Mouse (Mus musculus) kidney, adult 11 months (tissue): ENCODE results near the gene Pcx.

Experiments
- DNase-seq: peaks from one replicate; pipeline ENCODE4 v3.0.0; 2022

Pcx gene

DNA sequence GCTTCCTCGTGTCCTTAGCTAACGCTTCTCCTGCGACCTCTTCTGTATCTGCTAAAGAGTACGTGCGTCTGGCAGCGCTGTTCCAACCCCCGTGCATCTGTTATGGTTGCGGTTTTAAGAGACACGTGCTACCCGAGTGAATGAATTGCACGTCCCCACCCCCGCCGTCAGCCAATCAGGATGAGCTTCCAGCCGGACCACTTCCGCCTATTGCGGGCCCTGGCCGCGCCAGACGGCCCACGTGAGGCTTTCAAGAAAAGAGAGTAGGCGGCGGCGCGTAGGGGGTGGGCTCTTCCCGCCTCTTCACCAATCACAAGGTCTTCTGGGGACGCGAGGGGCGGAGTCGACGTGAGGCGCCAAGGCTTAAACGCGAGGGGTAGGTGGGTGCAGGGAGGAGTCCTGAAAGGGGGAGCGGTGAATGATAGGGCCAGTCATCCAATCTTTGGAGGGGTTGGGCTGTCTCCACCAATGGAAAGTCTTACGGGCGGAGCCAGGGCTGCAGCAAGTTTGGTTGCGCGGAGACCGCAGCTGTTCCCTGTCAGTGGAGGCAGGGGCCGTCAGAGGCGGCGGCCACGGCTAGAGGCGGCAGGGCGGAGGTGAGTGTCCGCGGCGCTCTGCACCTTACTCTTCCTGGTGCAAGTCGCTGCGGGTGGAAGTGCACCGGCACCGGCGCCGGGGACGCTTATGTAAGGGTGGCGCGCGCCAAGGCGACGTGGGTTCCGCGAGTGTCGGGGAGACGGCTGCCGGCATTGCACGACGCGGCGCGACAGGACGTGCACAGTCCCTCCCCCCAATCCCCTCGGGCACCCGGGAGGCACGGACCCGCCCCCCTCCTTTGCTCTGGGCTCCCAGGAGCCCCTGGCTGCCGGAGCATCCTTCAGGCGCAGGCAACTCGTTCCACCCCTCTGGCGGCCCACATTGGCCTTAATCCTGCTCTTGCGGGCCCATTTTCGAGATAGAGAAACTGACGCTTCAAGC is at the start of gene Pcx:
Gene Pcx, plus strand, starts transcription at position 487 of the 978 bp plus-strand sequence.
- DNase-seq = peak; percentile 100

DNA sequence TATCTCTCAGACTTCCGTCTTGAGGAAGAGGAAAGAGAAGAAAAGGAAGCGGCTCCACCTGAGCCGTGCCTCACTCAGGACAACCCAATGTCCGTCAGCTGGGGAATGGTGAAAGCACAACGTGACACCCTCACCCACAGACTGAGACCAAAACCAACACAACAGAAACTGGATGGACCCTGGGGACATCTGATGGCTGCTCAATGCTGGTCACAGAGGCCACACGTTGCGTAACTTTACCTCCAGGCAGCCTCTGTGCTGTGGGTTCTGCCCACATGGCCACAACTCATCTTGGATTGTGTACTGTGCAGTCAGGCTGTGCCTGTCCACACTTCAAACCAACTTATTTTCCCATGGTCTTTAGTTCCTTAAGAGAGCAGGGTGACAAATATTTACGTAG is 48.3 kb upstream of the Pcx start:
- DNase-seq = no peak

DNA sequence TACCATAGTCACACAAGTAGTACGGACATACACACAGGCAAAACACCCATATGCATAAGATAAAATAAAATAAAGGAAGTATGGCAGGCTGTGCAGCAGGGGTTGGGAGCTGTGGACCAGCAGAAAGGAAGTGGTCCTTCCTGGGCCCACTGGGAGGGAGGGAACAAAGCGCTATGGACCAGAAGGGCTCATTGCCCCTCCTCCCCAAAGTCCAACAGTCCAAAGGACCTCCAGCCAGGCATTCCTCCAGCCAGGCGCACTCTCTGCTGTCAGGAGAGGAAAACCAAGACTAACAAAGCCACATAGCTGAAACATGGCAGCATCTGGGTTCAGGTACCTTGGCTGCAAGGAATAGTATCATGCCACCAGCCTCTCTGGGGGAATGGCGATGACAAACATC is 45.6 kb upstream of the Pcx start:
- no peak for DNase-seq

DNA sequence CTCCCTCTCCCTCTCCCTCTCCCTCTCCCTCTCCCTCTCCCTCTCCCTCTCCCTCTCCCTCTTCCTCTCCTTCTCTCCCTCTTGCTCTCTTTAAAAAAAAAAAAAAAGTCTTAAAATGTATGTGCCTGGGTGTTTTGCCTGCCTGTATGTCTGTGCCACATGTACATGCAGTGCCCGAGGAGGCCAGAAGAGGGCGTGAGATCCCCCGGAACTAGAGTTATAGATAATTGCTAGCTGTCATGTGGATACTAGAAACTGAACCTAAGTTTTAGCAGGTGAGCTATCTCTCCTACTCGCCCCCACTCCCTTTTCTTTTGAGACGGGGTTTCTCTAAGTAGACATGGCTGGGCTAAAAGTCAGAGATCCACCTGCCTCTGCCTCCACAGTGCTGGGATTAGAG is 41.9 kb upstream of the Pcx start:
- DNase-seq = peak; percentile 19

DNA sequence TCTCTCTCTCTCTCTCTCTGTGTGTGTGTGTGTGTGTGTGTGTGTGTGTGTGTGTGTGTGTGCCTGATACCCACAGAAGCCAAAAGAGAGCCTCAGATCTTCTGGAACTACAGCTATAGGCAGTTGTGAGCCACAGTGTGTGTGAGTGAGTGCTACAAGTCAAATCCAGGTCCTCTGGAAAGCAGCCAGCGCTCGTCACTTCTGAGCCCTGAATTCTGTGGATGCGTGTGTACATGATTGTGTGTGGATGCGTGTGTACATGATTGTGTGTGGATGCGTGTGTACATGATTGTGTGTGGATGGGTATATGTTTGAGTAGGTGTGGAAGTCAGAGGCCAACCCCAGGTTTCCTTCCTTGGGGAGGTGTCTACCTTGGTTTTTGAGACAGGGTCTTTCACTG is 36.7 kb upstream of the Pcx start:
- no peak for DNase-seq

DNA sequence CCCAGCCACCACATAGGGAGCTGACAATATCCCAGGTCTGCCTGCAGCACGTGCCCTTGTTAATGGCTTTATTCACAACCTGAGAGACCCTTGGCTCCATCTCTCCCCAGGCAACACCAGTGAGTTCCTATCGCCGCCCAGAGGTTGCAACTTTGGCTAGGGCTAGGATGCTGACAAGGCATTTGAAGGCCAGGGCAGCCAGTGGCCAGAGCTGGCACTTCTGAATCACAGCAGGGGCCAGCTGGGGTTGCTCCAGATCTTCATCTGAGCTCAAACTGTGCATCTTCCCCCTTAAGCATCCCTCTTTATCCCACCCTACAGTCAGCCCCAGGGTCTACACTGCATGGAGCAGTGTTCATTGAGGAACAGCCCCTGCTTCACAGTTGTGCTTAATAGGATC is 35.5 kb upstream of the Pcx start:
- no peak for DNase-seq

DNA sequence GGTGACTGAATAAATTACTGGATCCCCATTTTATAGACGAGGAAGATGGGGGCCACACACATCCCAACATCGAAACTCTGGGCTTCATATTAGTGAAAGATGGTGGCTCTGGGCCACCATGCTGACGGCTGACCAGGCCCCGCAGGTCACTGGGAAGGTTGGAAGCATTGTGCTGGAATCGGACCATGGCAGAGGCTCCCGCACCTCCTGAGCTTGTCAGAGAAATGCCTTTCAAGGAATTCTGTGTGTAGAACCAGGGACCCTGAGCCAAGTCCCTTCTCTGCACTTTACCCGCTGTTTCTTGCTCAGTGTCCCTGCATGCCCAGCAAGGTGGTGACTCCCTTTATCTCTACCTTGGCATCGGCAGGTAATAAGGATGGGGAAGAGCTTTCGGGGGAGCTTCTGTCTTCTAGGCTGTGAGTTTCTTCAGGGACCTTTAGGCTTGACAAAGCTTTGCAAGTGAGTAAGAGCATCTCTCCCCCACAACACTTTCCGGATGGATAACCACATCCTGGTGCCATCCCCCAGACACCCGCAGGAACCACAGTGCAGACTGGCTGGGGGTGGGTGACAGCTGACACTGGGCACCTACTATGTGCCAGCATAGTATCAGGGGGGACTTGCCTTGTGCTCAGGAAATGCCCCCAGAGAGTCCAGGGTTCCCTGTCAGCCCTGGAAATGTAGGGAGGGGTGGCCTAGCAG is 34.9 kb upstream of the Pcx start:
- no peak for DNase-seq

DNA sequence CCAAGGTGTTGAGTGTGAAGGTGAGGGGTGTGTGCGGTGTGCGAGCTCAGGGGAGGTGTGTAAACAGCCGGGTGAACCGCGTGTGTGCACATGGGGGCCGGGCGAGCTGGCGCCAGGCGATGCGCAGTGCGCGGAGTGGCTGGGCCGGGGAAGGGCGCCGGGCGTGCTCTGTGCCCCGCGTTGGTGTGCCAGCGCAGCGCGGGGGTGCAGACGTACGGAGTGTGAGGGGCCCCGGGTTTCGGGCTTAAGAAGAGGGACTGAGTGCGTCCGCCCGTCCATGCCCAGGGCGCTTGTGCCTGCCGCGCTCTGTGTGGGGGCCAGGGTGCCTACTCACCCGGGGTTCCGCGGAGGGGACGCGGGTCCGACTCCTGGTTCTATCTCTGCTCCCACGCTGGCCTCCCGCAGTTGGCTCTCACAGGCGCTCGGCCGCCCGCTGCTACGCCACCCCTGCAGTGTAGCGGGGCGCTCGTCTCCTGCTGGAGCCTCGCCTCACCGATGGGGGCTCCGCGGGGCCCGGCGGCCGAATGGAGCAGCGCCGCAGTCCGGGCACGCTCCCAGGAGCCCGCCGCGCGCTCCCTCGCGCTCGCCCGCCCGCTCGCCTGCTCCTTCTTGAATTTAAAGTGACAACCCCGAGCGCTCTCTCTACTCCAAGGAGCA is 33.5 kb upstream of the Pcx start:
- DNase-seq = no peak

DNA sequence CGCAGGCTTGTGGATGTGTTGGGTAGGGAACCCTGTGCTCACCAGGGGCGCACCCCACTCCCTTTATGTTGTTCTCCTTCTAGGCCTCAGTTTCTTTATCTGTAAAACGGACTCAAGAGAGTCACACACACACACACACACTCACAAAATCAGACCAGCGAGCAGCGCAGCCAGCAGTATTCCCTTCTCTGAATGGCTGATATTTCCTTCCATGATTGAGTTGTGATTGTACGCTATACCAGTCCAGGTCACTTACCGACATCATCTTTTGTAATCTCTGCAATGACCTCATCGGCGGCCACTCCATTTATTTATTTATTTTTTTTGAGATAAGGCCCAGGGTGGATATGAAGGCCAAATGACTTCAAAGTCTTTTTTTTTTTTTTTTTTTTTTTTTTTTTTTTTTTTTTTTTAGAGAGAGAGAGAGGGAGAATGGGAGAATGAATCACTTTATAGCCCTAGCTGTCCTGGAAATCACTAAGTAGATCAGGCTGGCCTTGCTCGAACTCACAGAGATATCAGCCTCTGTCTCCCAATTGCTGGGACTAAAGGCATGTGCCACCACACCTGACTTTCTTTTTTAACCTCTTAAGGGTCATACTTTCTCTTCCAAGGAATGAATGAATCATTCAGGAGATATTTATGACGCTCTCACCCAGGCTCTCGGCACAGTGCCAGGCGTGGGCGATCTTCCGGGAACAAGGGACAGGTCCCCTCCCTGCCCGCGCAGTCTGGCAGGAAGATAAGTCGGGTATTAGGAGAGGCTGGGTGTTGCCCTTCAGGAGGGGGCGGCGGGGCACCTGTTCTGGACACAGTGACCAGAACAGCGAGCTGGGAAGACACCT is 32.7 kb upstream of the Pcx start, which contains the start of gene Syt12:
Gene Syt12, minus strand, starts transcription at position 103 of the 845 bp plus-strand sequence.
- no peak for DNase-seq

DNA sequence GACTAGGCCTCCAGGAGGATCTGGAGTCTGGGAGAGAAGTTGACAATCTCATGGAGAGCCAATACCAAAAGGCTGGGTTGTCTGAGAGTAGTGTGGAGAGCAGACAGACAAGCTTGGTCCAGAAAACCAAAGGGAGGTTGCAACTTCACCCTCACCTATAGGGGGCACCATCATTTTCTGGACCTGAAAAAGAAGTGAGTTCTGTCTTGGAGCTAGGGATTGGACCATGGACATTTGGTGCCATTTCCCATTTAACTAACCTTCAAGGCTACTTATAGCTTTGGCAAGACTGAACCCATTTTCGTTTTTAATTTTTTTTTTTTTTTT is 32.1 kb upstream of the Pcx start:
- DNase-seq = no peak

DNA sequence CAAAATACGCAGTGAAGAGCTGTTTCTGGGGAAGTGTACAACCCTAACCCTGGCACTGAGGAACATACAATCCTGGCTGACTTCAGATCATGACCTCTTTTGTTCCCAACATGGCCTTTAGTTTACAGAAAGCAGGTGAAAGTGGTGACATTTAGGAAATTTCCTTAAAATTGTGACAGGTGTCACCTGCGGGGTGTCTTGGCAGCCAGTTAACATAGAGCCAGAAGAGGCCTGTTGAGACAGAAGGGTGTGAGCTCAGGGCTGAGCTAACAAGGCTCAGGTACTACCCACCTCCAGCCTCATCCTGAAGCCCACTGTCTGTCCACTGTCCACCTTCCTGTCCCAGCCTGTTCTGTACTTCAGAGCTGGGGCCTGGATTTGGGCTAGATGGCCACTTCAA is 30.2 kb upstream of the Pcx start:
- no peak for DNase-seq

DNA sequence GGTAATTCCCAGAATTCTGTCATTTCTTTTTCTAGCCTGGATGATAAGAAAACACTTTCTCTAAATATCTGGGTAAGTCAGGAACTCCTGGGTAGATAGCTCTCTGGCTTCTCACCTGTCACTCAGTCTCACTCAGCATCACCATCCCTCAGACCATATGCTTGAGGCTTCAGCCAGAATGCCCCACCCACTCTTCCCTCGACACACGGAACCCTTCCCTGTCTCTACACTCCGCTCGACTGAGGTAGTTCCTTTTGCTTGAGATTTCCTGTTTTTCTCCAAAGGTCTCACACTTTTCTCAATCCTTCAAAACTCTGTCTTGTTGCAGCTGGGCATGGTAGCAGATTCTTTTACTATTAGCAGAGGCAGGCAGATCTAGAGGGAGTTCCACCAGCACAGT is 28.9 kb upstream of the Pcx start:
- DNase-seq = no peak

DNA sequence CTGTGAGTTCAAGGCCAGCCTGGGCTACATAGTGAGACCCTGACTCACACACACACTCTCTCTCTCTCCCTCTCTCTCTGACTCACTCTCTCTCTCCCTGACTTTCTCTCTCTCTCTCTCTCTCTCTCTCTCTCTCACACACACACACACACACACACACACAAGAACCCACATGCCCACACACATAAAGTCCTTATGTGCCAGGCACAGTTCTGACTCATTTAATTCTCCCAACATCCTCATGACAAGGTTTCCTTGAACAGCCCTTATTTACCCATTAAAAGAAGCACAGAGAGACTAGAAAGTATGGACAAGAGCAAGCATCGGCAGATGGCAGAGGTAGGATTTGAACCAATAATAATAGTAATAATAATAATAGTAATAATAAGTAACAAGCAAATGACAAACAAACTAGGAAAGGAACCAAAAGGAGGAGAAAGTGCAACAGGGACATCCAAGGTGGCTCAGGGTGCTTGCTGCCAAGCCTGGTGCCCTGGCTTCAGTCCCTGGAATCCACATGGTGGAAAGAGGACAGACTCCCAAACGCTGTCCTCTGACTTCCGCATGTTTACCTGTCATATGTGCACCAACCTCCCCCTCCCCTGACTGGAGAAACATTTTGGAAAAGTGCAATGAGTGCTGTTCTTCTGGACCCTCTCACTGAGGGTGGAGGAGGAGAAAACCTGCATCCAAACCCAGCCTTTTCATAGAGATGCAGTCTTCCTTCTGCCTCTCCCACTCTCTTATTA is 28.0 kb upstream of the Pcx start:
- no peak for DNase-seq

DNA sequence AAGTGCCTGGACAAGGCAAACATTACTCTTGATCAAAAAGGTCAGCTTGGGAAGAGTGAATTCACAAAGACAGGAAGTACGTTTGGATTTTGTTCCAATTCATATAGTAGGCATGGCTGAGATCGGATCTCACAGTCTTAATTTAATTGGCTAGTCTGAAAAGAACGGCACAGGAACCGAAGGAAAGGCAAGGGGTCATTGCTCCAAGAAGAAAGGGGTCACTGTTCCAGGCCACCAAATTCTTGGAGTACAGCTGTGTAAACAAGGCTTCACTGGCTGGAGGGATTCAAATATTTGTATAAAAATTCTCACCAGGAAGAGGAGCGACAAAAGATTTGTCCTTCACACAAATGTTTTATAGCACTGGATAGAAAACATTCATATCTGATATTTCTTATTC is 25.3 kb upstream of the Pcx start:
- no peak for DNase-seq

DNA sequence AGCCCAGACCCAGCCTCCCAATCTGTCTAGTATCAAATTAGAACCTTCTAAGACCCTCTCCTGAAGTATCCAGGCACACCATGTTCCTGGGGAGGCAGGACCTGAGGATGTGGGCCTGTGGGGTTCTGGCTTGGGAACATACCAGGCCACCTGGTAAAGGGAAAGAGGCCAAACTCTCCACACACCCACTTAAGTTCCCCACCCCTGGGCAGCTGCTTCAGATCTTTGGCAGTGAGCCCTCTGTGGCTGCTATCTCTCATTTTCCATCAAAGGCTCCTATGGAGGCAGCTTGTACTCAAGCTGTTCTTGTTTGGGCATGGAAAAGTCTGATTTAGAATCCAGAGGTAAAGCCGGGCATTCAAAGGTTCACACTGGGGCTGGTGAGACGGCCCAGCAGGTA is 22.4 kb upstream of the Pcx start:
- DNase-seq = no peak

DNA sequence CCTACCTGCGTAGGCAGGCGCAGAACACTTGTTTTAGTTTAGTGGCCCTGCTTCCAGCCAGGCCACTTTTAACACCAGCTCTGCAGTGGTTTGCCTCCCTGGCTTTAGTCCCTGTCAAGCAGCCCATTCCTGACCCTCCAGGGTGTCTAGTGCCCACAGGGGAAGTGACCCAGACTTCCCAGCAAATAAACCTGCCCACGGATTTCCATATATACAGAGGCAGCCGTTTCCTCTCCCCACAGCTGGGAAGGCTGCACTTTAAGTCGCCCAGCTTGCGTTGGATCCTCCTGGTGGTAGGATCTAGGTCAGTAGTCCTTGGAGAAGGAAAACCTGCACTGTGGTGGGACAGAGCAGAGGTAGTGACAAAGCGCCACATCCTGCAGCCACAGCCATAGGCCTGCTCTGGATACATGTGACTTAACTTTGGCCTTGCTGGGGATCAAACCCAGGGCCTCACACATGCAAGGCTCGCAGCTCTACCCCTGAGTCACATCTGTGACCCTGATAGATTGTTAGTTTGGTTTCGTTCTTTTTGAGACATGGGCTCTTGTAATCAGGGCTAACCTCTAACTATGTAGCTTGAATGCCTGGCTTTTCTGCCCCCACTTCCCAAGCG is 19.1 kb upstream of the Pcx start:
- no peak for DNase-seq

DNA sequence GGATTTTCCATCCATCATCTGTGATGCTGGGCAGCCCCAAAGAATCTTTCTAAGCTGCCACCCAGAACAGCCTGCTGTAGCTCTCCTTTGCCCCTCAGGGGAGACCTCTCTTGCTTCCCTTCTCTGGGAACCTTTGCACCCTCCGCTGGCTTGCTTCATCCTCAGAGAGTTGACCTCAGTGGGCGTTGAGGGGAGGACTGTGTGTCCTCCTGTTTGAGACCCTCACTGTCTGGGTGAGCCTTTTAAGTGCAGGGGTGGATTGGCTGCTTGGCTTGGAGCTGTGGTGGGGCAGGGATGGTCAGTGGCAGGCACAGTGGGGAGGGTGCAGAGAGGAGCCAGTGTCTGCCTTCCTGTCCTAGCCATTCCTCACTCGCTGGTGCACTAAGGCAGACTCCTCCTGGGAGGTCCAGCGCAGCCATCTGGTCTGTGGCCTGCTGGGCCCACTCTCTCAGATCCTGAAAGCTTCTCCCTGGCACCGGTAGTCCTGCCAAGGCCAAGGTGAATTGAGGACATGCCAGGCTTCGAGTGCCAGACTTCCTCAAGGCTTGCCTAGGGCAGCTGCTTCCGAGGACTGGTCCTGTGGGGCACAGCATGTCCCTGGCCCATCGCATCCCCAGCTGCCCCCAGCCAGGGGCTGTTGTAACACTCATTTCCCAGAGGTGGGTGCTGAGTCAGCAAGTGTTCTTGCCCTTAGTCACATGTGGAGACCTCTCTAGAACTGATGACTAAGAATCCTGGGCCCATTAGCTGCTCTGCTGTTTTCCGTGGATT is 17.6 kb upstream of the Pcx start:
- peak; percentile 89 for DNase-seq

DNA sequence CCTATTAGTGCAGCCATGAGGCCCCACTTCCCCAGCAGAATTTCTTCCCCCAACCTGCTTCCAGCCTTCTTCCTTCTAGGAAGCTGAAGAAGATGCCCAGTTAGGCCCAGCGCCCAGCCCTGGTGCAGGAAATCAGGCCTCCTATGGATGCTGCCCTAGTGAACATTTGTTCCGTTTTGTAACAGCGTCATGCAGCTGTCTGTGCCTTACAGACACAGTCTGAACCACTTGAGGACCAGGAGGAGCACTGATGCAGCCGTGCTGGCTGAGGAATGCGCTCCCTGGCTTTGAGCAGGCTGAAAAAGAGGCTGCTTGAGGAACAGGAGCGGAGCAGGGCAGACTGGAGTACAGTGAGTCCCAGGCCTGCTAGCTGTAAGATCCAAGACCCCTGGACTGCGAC is 15.6 kb upstream of the Pcx start:
- no peak for DNase-seq

DNA sequence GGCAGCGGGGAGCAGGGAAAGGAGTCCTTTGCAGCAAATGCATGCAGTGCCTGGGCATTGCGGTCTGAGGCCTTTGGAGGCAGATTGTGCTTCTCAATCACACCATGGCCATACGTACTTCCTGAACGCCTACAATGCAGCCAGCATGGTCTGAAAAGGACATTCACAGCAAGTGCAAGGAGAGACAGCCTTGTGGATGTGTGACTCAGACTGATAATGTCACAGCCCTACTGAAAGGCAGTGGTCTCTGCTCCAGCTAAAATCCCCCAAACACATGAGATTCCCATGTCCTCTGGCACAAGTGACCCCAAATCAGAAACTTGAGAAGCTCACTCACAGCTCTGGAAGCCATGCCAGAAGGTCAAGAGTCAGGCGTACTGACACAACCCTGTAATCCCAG is 14.5 kb upstream of the Pcx start:
- no peak for DNase-seq

DNA sequence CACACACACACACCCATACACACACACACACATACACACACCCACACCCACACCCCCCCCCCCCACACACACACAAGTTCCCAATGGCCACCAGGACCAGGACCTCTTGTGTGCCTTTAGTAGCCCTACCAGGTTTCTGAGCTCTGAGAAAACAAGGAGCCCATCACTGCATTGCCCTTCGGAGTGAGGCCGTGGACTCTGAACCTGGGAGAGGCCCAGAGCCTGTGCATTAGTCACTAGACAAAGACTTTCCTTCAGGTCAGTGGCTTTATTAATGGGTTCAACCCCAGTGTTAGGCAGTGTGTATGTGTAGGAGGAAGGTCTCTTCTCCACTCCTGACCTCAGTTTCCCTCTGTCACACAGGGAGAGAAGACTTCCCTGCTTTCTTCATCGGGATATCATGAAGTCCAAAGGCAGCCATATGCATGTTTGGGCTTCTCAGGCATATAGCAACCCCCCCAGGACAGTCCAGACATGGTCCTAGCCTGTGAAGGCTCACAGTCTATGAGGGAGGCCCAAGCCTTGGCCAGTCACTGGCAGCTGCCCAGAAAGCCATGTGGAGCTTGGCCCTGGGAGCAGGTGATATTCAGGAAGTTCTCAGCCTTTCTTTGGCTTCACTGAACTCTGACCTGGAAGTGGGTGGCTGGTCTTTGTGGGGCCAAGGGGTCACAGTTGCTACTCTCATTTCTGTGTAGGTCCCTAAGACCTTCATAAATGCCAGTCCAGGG is 13.6 kb upstream of the Pcx start:
- peak; percentile 75 for DNase-seq
